In the genomic region with DNA sequence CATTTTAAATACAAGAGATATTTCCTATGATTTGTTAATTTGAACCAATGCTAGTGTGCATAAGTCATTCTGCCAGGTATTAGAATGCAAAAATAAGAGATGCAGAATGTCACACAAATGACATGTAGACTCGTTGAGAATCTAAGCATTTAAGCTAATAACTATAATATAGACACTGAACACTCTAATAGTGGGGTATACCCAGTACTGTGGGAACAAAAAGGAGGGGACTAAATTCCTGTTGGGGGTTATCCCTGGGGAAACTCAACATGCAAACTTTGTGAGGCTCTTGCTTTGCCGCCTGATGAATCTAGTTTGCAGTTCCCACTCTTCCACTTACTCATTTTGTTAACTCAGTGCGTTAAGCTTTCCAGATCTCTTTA, we compare ENCODE assay signal across 24 mouse cellular contexts.
DNase-seq lines count a peak whose midpoint lies in the region; ATAC-seq and TF ChIP-seq lines count a peak whose summit lies in the region.
"Had no signal": no experiment of that assay in that cellular context is flagged by ENCODE, and none has a peak within 500 bp of the region (broad histone marks: within the 10 kb centered on the region; RNA-seq: fewer than 3 reads in every experiment).

No protein-coding gene starts in this region.

- intact Hi-C loops in left cerebral cortex, postnatal 36 days (cut with DNase I): no loop called here

- DNase-seq in forebrain, embryonic 10.5 days (ENCODE audit: extremely low spot score, low spot score): no peak
- DNase-seq in hindbrain, embryonic 14.5 days (ENCODE audit: low spot score): no peak
- DNase-seq in hindbrain, embryonic 10.5 days (ENCODE audit: low spot score): no peak
- no peak for DNase-seq in forebrain, postnatal 0 days
- no peak for DNase-seq in left cerebral cortex, postnatal 36 days (ENCODE audit: low spot score in 2 of 2)
- DNase-seq: adrenal gland, adult 2 months; B cell, adult 2 months; embryo, embryonic 11 days; heart, adult 11 months; kidney, adult 18-20 months; kidney, adult 9 months had no signal

- H3K4me1 ChIP-seq in forebrain, embryonic 13.5 days: peaks cover 8% of the 10 kb centered on the region
- H3K4me1 ChIP-seq in forebrain, embryonic 10.5 days: no peaks in the 10 kb centered on the region
- no peaks in the 10 kb centered on the region for H3K4me1 ChIP-seq in hindbrain, embryonic 14.5 days (replicated peaks; ENCODE audit: control insufficient read depth, insufficient read depth, low read length)
- no peaks in the 10 kb centered on the region for H3K4me1 ChIP-seq in hindbrain, embryonic 10.5 days (replicated peaks)
- no peaks in the 10 kb centered on the region for H3K4me1 ChIP-seq in forebrain, postnatal 0 days (ENCODE audit: insufficient read depth)
- H3K4me1 ChIP-seq: embryonic facial prominence, embryonic 10.5 days had no signal

- peaks cover 4% of the 10 kb centered on the region; the same call in 1 of the 2 replicates for H3K9me3 ChIP-seq in forebrain, embryonic 13.5 days (replicated peaks)
- no peaks in the 10 kb centered on the region for H3K9me3 ChIP-seq in forebrain, embryonic 10.5 days
- H3K9me3 ChIP-seq in hindbrain, embryonic 14.5 days (ENCODE audit: control insufficient read depth, low read length): no peaks in the 10 kb centered on the region
- H3K9me3 ChIP-seq in hindbrain, embryonic 10.5 days: no peaks in the 10 kb centered on the region
- H3K9me3 ChIP-seq in forebrain, postnatal 0 days (ENCODE audit: low read length): no peaks in the 10 kb centered on the region
- H3K9me3 ChIP-seq: embryonic facial prominence, embryonic 10.5 days; embryonic facial prominence, embryonic 13.5 days; hindbrain, embryonic 13.5 days had no signal

- H3K4me2 ChIP-seq in forebrain, embryonic 13.5 days: no peak overlapping the region
- H3K4me2 ChIP-seq in hindbrain, embryonic 14.5 days (replicated peaks): no peak overlapping the region
- H3K4me2 ChIP-seq in forebrain, postnatal 0 days (ENCODE audit: low read depth): no peak overlapping the region
- H3K4me2 ChIP-seq: embryonic facial prominence, embryonic 13.5 days; heart, embryonic 11.5 days; hindbrain, embryonic 13.5 days had no signal

- H3K36me3 ChIP-seq in forebrain, embryonic 13.5 days (ENCODE audit: poor library complexity, severe bottlenecking): no peaks in the 10 kb centered on the region
- no peaks in the 10 kb centered on the region for H3K36me3 ChIP-seq in forebrain, embryonic 10.5 days (replicated peaks)
- no peaks in the 10 kb centered on the region for H3K36me3 ChIP-seq in hindbrain, embryonic 14.5 days (replicated peaks; ENCODE audit: control insufficient read depth, insufficient read depth)
- H3K36me3 ChIP-seq in hindbrain, embryonic 10.5 days: no peaks in the 10 kb centered on the region
- no peaks in the 10 kb centered on the region for H3K36me3 ChIP-seq in forebrain, postnatal 0 days (ENCODE audit: insufficient read depth)
- H3K36me3 ChIP-seq: embryonic facial prominence, embryonic 10.5 days; embryonic facial prominence, embryonic 13.5 days; G1E; hindbrain, embryonic 13.5 days had no signal

- no peak overlapping the region for H3K4me3 ChIP-seq in forebrain, embryonic 13.5 days
- no peak overlapping the region for H3K4me3 ChIP-seq in forebrain, embryonic 10.5 days
- H3K4me3 ChIP-seq in hindbrain, embryonic 14.5 days (replicated peaks; ENCODE audit: low read length): no peak overlapping the region
- H3K4me3 ChIP-seq in hindbrain, embryonic 10.5 days: no peak overlapping the region
- no peak overlapping the region for H3K4me3 ChIP-seq in forebrain, postnatal 0 days (ENCODE audit: low read depth, low read length)
- H3K4me3 ChIP-seq: embryonic facial prominence, embryonic 10.5 days; embryonic facial prominence, embryonic 13.5 days; erythroblast, embryonic 14.5 days; gastrocnemius, adult 2 months; hindbrain, embryonic 13.5 days had no signal

- no peak for TF ChIP-seq CTCF in forebrain, postnatal 0 days (IDR thresholded peaks at IDR 0.05; ENCODE audit: low read depth)

- no peak overlapping the region for H3K9ac ChIP-seq in forebrain, embryonic 13.5 days
- H3K9ac ChIP-seq in hindbrain, embryonic 14.5 days: no peak overlapping the region
- H3K9ac ChIP-seq in forebrain, postnatal 0 days: no peak overlapping the region
- H3K9ac ChIP-seq: embryonic facial prominence, embryonic 13.5 days; hindbrain, embryonic 13.5 days had no signal

- H3K27me3 ChIP-seq in forebrain, embryonic 13.5 days: no peaks in the 10 kb centered on the region
- no peaks in the 10 kb centered on the region for H3K27me3 ChIP-seq in forebrain, embryonic 10.5 days (ENCODE audit: poor library complexity, severe bottlenecking)
- no peaks in the 10 kb centered on the region for H3K27me3 ChIP-seq in hindbrain, embryonic 14.5 days (ENCODE audit: control insufficient read depth, insufficient read depth, low read length)
- H3K27me3 ChIP-seq in hindbrain, embryonic 10.5 days (ENCODE audit: insufficient read depth, poor library complexity, severe bottlenecking): no peaks in the 10 kb centered on the region
- H3K27me3 ChIP-seq in forebrain, postnatal 0 days (ENCODE audit: insufficient read depth, low read length): no peaks in the 10 kb centered on the region
- H3K27me3 ChIP-seq: CH12.LX; embryonic facial prominence, embryonic 13.5 days; hindbrain, embryonic 13.5 days; Patski had no signal

- ATAC-seq in forebrain, embryonic 13.5 days: peak; percentile 67
- no peak for ATAC-seq in hindbrain, embryonic 14.5 days (ENCODE audit: low FRiP score)
- ATAC-seq in forebrain, postnatal 0 days: peak; percentile 73
- ATAC-seq: inflammation-experienced regulatory T-cells, adult 6 months; intestine, embryonic 16.5 days; Patski had no signal

- no peak overlapping the region for H3K27ac ChIP-seq in forebrain, embryonic 13.5 days
- H3K27ac ChIP-seq in forebrain, embryonic 10.5 days: no peak overlapping the region
- H3K27ac ChIP-seq in hindbrain, embryonic 14.5 days: 0 out of 2 replicates have a peak overlapping the region, but pooled peaks have one; percentile 64
- H3K27ac ChIP-seq in hindbrain, embryonic 10.5 days: no peak overlapping the region
- H3K27ac ChIP-seq in forebrain, postnatal 0 days (ENCODE audit: low read depth, low read length): no peak overlapping the region
- H3K27ac ChIP-seq: embryonic facial prominence, embryonic 10.5 days; embryonic facial prominence, embryonic 13.5 days; gastrocnemius, adult 2 months; hindbrain, postnatal 0 days had no signal

- WGBS in forebrain, embryonic 13.5 days: 88% methylated on average over 3 of the region's 3 CpGs
- 92% methylated on average over 3 of the region's 3 CpGs for WGBS in forebrain, embryonic 10.5 days
- WGBS in hindbrain, embryonic 14.5 days: 83% methylated on average over 3 of the region's 3 CpGs
- 91% methylated on average over 3 of the region's 3 CpGs for WGBS in hindbrain, embryonic 10.5 days
- WGBS in forebrain, postnatal 0 days: 71% methylated on average over 3 of the region's 3 CpGs
